Mouse (Mus musculus): ENCODE data around the gene Cfap97d2.
A peak's percentile ranks its signal among the peaks of the same experiment; 100 is the strongest.
"Not testable (repeated sequence)": the region's sequence is repeated elsewhere in the genome, so short reads cannot be mapped to it uniquely, and the experiment has no call there.

Gene Cfap97d2

DNA sequence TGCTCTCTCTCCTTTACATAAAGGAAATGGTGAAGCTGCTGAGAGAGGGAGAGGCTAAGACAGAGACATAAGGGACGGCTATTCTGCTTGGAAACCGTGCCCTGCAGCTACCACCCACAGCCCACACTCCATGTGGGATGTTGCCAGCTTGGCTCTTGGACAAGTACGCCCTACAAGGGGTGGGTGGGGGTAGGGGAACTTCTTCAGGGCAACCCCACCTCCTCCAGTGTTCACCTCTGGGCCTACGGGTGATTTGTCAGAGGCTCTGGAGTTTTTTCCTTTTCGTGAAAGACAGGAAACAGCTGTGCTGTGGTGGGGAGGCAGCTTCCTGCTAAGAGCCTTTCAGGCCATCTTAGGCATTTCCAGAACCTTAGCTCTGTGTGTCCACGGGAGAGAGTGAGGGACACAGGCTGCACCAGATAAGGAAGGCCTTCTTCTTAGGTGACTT lies 34.7 kb downstream of the Cfap97d2 start:
- peak; percentile 48 for DNase-seq (ENCODE audit: extremely low read depth, insufficient read length, low spot score)

DNA sequence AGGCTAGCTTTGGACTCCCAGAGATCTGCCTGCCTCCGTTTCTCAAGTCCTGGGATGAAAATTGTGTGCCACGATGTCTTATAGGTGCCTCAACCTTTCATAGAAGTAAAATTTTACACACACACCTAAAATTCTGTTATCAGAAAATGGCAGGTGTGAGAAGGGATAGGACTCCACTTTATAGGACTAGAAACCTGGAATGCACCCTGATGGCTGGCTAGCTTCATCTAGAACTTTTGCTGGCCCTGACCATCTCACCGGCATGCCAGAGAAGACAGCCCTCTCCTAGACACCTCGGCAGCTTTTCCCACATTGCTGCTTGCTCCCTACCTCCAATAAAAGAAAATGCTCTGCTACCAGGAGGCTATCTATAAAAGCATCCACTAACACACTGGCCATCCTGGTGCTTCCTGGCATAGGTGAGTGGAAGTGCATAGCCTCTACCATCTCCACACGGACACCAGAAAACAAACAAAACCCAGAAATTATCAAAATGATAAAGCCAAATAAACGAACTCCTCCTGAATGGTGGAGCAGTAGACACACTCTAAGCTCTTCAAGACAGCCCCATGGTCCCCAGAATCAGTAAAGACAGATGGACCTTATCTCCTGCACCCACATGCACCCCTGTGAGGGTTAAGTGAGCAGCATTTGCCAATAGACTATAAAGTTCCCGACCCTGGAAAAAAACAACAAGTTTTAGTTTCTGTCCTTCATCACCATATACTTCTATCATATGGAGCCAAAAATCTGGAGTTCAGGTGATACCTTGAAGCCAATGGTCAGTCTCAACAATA lies 35.3 kb downstream of the Cfap97d2 start:
- DNase-seq (ENCODE audit: extremely low read depth, insufficient read length, low spot score) = no peak

DNA sequence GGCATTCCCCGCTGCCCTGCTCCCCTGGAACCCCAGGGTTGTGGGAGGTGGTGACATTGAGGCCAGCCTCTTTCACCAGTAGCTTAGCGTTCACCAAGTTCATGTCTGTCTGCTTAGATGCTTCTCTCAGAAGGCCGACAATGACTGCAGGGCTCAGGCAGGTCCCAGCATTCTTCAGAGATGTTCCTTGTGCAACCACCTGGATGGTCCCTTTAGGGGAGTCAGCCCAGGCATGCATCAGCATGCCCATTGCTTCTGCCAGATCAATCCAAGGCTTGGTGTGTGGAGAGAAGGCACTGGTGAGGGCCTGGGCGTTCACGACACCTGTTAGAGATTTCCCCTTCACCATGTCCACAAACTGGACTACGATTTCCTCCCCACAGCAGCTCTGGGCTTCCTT lies 40.5 kb downstream of the Cfap97d2 start:
- DNase-seq (ENCODE audit: extremely low read depth, insufficient read length, low spot score) = not testable (repeated sequence)

DNA sequence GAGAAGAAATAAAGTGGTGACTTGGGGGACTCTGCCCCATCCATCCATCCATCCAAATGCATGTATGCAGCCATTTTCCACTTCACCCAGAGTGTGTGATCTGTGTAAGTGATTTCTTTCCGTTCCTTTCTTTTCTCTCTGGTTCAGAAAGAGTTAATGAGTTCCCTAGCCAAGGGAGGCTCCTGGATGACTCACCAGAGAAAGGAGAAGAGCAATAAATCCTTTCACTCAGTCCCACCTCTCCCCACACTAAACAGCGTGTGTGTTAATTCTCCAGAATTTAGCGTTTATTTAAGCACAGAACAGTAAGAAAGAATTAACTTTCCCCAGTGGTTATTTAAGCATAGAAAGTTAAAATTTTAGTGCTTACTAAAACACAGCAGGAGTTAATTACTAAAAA lies 41.9 kb downstream of the Cfap97d2 start:
- no peak for DNase-seq (ENCODE audit: extremely low read depth, insufficient read length, low spot score)

DNA sequence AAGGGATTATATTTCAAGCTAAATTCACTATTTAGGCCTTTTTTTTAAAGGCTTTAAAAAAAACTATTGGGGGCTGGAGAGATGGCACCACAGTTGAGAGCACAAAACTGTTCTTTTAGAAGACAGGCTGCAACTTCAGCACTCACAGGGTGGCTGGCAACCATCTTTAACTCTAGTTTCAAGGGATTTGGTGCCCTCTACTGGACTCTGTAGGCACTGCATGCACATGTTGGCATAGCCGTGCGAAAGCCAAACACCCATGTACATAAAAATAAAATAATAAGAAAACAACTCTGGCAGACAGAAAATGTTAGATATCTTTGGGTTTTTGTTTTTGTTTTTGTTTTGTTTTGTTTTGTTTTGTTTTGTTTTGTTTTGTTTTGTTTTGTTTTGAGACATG lies 48.0 kb downstream of the Cfap97d2 start:
- DNase-seq (ENCODE audit: extremely low read depth, insufficient read length, low spot score) = peak; percentile 29

DNA sequence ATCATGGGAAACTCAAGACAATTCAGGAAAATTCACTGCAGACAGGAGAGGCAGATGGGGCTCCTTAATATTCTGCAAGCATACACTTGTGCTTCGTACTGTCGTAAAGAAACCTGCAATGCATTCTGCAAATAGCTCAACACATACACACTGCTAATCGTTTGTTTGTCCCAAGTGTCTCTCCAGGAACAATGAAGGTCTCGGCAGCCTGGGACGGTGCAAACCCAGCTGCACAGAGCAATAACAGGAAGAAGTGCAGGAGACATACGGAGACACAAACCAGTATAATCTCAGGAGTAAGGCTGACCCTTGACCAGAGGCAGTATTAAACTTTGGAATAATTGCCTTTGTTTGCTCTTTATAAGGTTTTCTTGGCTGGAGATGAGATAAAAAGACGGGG lies 50.8 kb downstream of the Cfap97d2 start:
- DNase-seq (ENCODE audit: extremely low read depth, insufficient read length, low spot score) = no peak

DNA sequence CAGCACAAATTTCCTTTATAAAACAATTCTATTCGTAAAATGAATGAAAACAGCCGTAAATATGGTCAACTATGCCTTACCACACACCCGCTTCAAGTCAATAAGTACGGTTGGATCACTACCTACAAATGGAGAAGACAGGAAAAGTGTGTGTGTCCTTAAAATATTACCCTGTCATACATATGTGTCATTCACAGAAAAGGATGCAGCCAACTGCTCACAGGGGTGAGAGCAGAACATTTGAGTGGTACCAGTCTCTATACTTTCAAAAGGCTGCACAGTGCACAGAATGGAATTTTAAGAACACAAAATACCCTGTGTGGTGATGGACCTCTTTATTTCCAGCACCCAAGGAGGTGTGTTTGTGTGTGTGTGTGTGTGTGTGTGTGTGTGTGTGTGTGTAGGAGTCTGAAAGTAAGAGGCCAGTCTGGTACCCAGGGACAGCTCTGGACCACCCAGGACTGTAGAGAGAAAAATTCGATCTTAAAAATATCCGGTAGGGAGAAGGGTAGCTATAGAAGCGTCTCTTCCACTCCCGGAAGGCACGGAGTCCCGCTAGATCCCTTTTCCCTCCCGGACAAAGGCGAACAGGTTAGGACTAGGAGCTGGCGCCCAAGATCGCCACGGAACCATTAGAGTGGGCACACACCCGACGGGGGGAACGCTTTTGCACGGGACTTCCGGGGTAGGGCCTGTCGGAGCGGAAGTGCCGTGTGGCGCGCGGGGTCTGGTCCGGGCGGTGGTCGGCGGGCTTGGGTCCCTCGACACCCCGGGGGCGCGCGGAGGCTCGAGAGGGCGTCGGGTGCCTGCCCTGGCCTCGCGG lies 51.5 kb downstream of the Cfap97d2 start, which contains the start of gene Cdc16:
TSS of gene Cdc16 (plus strand) at position 695 of the 823 bp plus-strand sequence.
- DNase-seq (ENCODE audit: extremely low read depth, insufficient read length, low spot score) = peak; percentile 82

DNA sequence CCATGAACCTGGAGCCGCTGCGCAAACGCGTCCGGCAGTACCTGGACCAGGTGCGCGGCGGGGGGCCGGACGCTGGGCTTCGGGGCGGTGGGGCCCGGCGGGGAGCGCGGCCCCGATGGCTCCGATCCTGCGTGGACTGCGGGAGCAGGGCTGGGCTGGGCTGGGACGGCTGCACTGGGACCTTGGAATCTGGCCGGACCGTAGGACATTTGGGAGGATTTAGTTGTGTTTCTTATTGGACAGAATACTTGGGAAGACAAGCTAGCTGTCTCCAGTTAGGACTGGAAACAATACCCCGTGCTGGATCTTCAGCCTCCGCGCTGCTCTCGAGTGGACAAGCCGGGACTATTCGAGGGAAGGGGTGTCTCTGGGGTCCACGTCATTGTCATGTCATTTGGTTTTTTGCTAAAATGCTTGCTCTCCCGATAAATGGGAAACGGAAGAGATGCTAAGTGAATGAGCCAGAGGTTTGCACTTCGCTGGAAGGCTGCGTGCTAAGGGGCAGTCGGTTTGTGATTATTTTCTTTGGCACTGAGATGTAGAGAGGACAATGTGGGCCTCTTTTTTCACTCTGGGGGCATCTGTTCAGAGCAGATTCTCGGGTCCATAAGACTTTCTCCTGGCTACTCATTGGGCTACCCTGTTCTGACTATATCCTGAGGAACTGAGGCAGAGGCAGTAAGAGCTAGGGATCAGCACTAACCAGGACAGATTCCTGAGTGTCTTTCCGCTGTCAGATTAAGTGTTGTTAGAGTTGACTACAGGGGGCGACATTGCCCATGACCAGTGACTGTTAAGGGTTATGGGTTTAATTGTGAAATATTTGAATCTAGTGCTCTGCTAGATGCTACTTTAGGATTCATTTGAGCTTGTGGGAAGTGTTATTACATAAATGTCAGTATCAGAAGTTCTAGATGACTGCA lies 52.4 kb downstream of the Cfap97d2 start:
- peak; percentile 23 for DNase-seq (ENCODE audit: extremely low read depth, insufficient read length, low spot score)

- DNase-seq (ENCODE audit: extremely low read depth, insufficient read length, low spot score) = no peak
These were observed 63.5 kb downstream of the Cfap97d2 start for GRCm38 (mm10) chr8:13769206-13769605.

- DNase-seq (ENCODE audit: extremely low read depth, insufficient read length, low spot score) = peak; percentile 22
These were observed 74.8 kb downstream of the Cfap97d2 start for GRCm38 (mm10) chr8:13780536-13780935.

- DNase-seq (ENCODE audit: extremely low read depth, insufficient read length, low spot score) = peak; percentile 97
These were observed 79.6 kb downstream of the Cfap97d2 start, which contains the start of gene Upf3a for GRCm38 (mm10) chr8:13785250-13785763. Gene Upf3a (plus strand): TSS chr8:13785615.

DNA sequence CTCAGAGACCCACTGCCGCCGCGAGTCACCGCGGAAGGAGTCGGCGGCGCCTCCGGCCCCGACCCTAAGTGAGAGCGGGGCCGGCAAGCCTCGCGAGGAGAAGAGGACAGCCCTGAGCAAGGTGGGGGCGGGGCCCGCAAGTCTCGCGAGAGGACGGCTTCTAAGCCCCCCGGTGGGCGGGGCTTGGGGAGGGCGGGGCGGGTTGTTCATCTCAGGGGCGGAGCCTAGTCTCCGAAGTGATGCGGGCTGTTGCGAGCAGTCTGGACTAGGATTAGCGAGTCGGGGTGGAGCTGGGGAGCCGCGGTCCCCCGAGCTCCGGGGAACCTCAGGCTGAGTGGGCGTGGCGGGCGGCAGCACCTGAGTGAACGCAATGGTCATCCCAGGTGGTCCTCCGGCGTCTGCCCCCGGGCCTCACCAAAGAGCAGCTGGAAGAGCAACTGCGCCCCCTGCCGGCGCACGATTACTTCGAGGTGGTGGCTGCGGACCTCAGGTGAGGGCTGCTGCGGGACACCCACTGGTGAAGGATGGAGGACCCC lies 80.1 kb downstream of the Cfap97d2 start:
- DNase-seq (ENCODE audit: extremely low read depth, insufficient read length, low spot score) = peak; percentile 97

DNA sequence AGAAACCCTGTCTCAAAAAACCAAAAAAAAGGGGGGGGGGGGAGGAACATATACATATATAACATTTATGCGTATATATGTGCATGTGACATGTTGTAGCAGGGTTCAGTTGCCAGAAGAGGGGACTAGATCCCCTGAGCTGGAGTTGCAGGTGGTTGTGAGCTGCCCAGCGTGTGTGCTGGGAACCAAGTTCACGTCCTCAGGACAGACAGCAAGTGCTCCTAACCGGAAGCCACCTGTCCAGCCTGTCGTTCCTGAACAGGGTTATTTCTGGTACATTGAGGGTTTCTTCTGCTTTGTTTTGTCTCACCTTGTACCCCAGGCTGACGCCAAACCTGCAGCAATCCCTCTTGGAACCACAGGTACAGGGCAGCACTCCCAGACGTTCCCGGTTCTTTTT lies 83.9 kb downstream of the Cfap97d2 start:
- DNase-seq (ENCODE audit: extremely low read depth, insufficient read length, low spot score) = no peak

Measured in 3134 (cell line).